Mouse (Mus musculus) hindbrain, embryonic 11.5 days (tissue): ENCODE measurements at regions not wholly inside any gene's neighbourhood (a gene's known extent, or its start where the extent isn't known, plus 50 kb on each side); places are given as distances from the start of the nearest gene placed in this dataset.
A peak's percentile ranks its signal among the peaks of the same experiment; 100 is the strongest.

Experiments
- ATAC-seq: fragments of 200-750 bp; cut with Nextera tagmentation; 2 replicates; pipeline ENCODE4 v1.8.0; 2017; ENCODE audit warnings: mild to moderate bottlenecking, moderate TSS enrichment, moderate library complexity; ENCODE audit not compliant: low FRiP score
- DNase-seq: peaks from one replicate; pipeline ENCODE4 v3.0.0-alpha.2; 2015; ENCODE audit warnings: low spot score
- H3K27ac ChIP-seq: fragments of 300-500 bp; sonication (generic); 2 replicates; pipeline ENCODE4 v1.5.1; 2014; ENCODE audit warnings: mild to moderate bottlenecking, low read depth, low read length
- H3K27me3 ChIP-seq: fragments of 300-500 bp; sonication (generic); 2 replicates; pipeline ENCODE4 v1.6.1; 2014; ENCODE audit warnings: mild to moderate bottlenecking, low read length, moderate library complexity, mixed read lengths; ENCODE audit not compliant: control insufficient read depth, insufficient read depth
- H3K36me3 ChIP-seq: fragments of 300-500 bp; sonication (generic); 2 replicates; pipeline ENCODE4 v1.6.1; 2014; ENCODE audit warnings: mild to moderate bottlenecking, low read length, moderate library complexity, mixed read lengths; ENCODE audit not compliant: control insufficient read depth, insufficient read depth
- H3K4me1 ChIP-seq: fragments of 300-500 bp; sonication (generic); replicated peaks from 2 replicates; pipeline ENCODE4 v1.6.1; 2014; ENCODE audit warnings: low read length, mixed read lengths; ENCODE audit not compliant: control insufficient read depth, insufficient read depth
- H3K4me2 ChIP-seq: fragments of 300-500 bp; sonication (generic); replicated peaks from 2 replicates; pipeline ENCODE4 v1.6.1; 2014; ENCODE audit warnings: mild to moderate bottlenecking, low read depth, low read length
- H3K4me3 ChIP-seq: fragments of 300-500 bp; sonication (generic); 2 replicates; pipeline ENCODE4 v1.5.1; 2014; ENCODE audit warnings: low read depth, low read length
- H3K9ac ChIP-seq: fragments of 300-500 bp; sonication (generic); 2 replicates; pipeline ENCODE4 v1.6.1; 2014; ENCODE audit warnings: low read depth, low read length
- H3K9me3 ChIP-seq: fragments of 300-500 bp; sonication (generic); 2 replicates; pipeline ENCODE4 v1.6.1; 2016; ENCODE audit warnings: low read length; ENCODE audit not compliant: control insufficient read depth
- WGBS: fragments of 180-500 bp; shearing (Covaris S2); extraction: QIAGEN DNeasy Blood & Tissue Kit; methylation state at CpG from one replicate; pipeline ENCODE4 v1.1.7; 2014; 5-methylcytosine and 5-hydroxymethylcytosine counted together

DNA sequence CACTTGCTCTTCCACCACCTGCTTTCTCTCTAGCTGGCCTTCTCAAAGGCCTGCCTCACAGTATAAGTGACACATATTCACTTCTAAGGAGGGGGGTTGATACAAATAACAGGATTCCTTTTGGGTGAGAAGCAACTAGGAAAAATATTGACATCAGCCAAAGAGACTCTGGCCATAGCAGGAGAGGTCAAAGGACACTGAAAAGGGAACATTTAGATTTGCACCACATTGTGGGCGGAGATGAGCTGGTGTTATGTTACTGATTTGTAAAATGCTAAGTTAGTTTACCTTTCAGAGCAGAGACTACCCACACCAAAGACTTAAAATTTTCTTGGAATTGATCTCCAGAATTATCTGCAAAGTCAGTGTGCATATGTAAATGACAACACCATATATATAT lies 147.5 kb downstream of the Foxa2 start:
- no peak overlapping the region for H3K27ac ChIP-seq
- no peak overlapping the region for H3K4me3 ChIP-seq
- H3K4me1 ChIP-seq = no peaks in the 10 kb centered on the region
- H3K36me3 ChIP-seq = no peaks in the 10 kb centered on the region
- no peak overlapping the region for H3K4me2 ChIP-seq
- ATAC-seq = no peak
- no peaks in the 10 kb centered on the region for H3K9me3 ChIP-seq
- WGBS = 87% methylated on average over 1 of the region's 1 CpGs
- no peak for DNase-seq
- H3K27me3 ChIP-seq = peaks cover 60% of the 10 kb centered on the region
- H3K9ac ChIP-seq = no peak overlapping the region

DNA sequence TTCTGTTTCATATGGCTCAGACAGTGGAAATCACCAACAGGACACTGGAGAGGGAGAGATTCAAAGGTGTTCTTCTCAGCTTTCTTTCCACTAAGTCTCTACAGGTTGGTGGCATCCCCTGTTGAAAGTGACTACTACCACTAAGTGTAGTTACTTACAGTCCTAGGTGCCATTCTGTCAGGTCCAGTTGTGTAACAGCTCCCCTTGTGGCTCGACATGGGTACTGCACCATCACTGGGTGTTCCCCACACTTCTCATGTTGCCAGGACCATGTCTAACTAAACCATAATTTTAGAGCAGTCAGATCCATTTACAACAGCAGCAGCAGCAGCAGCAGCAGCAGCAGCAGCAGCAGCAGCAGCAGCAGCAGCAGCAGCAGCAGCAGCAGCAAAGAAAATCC lies 151.1 kb downstream of the Foxa2 start:
- Histone ChIP-seq H3K27ac (no peak overlapping the region), H3K27me3 (peaks cover 34% of the 10 kb centered on the region), H3K9me3 (no peaks in the 10 kb centered on the region), H3K4me3 (no peak overlapping the region), H3K4me2 (no peak overlapping the region), H3K9ac (no peak overlapping the region), H3K4me1 (no peaks in the 10 kb centered on the region), H3K36me3 (no peaks in the 10 kb centered on the region)
- 0% methylated on average over 1 of the region's 1 CpGs for WGBS
- peak; percentile 49; the same call in 1 of the 2 replicates for ATAC-seq
- peak; percentile 72 for DNase-seq

DNA sequence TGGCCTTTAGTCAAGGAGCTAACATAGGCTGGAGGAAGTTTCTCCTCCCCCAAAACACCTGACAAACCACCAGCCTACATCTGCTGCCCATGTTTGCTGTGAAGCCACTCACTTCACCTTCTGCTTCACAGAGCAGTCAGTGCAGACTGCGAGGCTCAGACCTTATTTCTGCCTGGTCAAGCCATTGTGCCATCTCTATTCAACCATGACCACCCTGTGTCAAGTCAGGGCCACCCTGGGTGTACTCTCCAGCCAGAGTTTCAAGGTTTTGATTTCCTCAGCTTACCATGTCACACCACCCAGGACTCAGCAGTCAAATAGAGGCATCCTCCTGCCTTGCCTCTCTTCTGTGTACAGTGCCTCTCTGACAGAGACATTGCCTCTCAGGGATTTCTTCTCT lies 152.6 kb downstream of the Foxa2 start:
- no peak overlapping the region for H3K4me3 ChIP-seq
- no peaks in the 10 kb centered on the region for H3K4me1 ChIP-seq
- no peaks in the 10 kb centered on the region for H3K36me3 ChIP-seq
- no peak overlapping the region for H3K4me2 ChIP-seq
- WGBS = 54% methylated on average over 1 of the region's 1 CpGs
- no peak overlapping the region for H3K27ac ChIP-seq
- no peaks in the 10 kb centered on the region for H3K9me3 ChIP-seq
- H3K27me3 ChIP-seq = peaks cover 25% of the 10 kb centered on the region
- H3K9ac ChIP-seq = no peak overlapping the region
- DNase-seq = no peak
- ATAC-seq = no peak

DNA sequence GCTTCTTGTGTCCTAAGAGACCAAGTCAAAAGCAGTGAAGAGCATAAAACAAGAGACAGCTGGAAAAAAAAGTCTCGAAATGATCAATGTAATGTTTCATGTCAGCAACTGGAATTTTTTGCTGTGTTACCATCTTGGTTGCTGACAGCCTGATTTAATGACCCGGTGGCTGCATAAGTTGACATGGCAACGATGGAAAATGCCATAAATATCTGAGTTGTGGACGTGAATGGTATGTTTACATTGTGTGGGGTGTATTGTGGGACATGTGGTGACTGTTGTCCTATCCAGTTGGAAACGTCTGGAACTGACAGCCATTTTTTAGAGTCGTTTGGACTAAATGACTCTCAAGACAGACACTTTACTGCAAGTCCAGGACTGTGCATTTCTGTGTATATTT lies 160.6 kb downstream of the Foxa2 start:
- Histone ChIP-seq H3K4me1 (no peaks in the 10 kb centered on the region), H3K36me3 (no peaks in the 10 kb centered on the region), H3K9me3 (no peaks in the 10 kb centered on the region), H3K9ac (no peak overlapping the region), H3K27me3 (peaks cover 2% of the 10 kb centered on the region; the same call in 1 of the 2 replicates), H3K4me3 (no peak overlapping the region), H3K4me2 (no peak overlapping the region), H3K27ac (no peak overlapping the region)
- ATAC-seq (no peak), DNase-seq (no peak)
- 56% methylated on average over 6 of the region's 6 CpGs for WGBS

DNA sequence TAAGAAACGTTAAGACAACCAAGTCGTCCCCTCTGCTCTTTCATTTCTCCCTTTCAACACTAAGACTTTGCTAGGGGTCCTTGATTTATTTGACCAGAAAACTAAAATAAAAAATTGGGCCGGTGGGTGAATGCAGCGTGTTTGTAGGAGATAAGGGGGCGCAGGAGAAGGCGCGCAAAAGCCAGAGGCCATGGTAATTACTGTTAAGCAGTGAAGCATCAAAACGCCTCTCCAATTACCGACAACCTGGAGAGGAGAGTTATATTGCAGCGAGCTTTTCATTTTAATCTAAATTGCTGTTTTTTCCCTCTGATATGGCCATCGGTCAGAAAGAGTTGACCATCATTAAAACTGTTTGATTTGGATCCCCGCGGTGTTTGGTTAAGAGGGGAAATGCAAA lies 168.9 kb downstream of the Foxa2 start:
- Histone ChIP-seq H3K4me2 (peak overlapping the region; percentile 8), H3K4me1 (0 out of 2 replicates have a peak, but pooled peaks cover 2% of the 10 kb centered on the region), H3K9ac (no peak overlapping the region), H3K4me3 (no peak overlapping the region), H3K36me3 (no peaks in the 10 kb centered on the region), H3K9me3 (no peaks in the 10 kb centered on the region), H3K27me3 (peaks cover 37% of the 10 kb centered on the region), H3K27ac (no peak overlapping the region)
- ATAC-seq (no peak), DNase-seq (peak; percentile 18)
- WGBS = 24% methylated on average over 13 of the region's 13 CpGs

DNA sequence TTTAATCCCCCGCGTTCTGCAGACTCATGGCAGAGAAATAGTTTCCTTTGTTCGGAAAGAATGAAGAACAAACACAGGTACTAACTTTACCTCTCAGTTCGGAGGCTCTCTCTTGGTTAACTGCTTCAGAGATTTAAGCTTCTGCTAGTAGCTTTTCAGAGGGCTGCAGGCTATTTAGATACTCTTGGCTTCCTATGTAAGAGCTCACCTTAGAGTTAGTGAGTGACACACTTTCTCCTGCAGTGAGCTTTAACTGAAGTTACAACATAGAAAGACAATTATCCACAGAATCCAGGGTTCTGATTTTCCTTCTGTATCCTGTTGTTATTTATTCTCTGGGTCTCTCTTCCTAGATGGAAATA lies 169.2 kb downstream of the Foxa2 start:
- Histone ChIP-seq H3K27me3 (peaks cover 37% of the 10 kb centered on the region), H3K4me2 (peak overlapping the region; percentile 45), H3K9me3 (no peaks in the 10 kb centered on the region), H3K4me1 (0 out of 2 replicates have a peak, but pooled peaks cover 2% of the 10 kb centered on the region), H3K36me3 (no peaks in the 10 kb centered on the region), H3K9ac (no peak overlapping the region), H3K27ac (no peak overlapping the region), H3K4me3 (peak overlapping the region; percentile 20; the same call in 1 of the 2 replicates)
- DNase-seq (no peak), ATAC-seq (no peak)
- 10% methylated on average over 4 of the region's 4 CpGs for WGBS

DNA sequence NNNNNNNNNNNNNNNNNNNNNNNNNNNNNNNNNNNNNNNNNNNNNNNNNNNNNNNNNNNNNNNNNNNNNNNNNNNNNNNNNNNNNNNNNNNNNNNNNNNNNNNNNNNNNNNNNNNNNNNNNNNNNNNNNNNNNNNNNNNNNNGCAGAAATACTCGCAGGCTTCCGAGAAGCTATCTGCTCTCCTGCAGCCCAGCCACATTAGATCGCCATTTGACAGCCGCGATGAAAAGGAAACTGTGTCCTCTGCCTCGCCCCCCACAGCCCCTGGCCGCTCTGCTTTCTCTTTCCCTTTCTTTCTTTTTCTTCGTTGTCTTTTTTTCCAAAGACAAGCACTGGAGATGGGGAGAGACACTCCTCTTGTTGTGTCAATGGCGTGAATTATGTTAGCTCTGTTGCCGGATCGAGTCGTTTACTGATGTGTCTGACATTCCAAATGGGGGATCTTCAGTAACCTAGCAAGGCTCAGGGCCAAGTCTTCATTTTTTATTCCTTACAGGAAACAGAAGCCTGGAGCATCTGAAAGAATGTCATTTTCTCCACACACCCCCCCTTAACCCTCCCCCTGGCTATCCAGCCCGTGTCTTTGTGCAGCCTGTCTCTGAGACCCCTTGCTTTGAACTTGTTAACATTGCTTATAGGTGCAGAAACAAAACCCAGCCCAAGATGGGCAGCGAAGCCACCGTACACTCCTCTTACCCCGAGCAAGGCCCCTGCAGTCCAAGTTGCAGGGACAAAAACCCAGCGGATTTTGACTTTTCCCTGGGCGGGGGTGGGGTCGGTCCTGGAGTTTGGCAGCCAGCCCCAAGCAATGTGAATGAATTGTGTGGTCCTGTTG lies 169.8 kb downstream of the Foxa2 start:
- 5% methylated on average over 19 of the region's 19 CpGs for WGBS
- Histone ChIP-seq H3K9me3 (no peaks in the 10 kb centered on the region), H3K4me1 (0 out of 2 replicates have a peak, but pooled peaks cover 2% of the 10 kb centered on the region), H3K9ac (no peak overlapping the region), H3K4me2 (peak overlapping the region; percentile 45), H3K27me3 (peaks cover 37% of the 10 kb centered on the region), H3K36me3 (no peaks in the 10 kb centered on the region), H3K4me3 (peak overlapping the region; percentile 20), H3K27ac (no peak overlapping the region)
- ATAC-seq (peak; percentile 74), DNase-seq (peak; percentile 48)

DNA sequence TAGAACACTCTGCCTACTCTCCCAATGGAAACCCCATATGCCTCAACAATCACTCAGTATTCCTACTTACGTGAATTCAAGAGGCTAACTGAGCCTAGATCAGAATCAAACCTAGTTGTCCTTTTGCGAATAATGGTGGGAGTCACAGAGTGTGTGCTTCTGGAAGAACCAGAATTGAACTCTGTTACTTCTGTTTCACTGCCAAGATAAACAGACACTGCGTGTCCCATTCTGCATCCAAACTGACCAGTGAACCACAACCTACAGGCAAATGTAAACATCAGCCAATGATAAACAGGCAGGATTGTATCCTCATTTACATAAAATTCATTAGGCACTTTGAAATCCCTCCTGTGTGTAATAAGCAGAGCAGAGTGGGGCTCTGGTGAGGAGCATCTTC lies 173.8 kb downstream of the Foxa2 start:
- Histone ChIP-seq H3K27me3 (peaks cover 16% of the 10 kb centered on the region), H3K36me3 (no peaks in the 10 kb centered on the region), H3K9ac (no peak overlapping the region), H3K9me3 (no peaks in the 10 kb centered on the region), H3K4me2 (no peak overlapping the region), H3K27ac (no peak overlapping the region), H3K4me1 (0 out of 2 replicates have a peak, but pooled peaks cover 2% of the 10 kb centered on the region), H3K4me3 (no peak overlapping the region)
- DNase-seq (no peak), ATAC-seq (no peak)
- 89% methylated on average over 3 of the region's 3 CpGs for WGBS

DNA sequence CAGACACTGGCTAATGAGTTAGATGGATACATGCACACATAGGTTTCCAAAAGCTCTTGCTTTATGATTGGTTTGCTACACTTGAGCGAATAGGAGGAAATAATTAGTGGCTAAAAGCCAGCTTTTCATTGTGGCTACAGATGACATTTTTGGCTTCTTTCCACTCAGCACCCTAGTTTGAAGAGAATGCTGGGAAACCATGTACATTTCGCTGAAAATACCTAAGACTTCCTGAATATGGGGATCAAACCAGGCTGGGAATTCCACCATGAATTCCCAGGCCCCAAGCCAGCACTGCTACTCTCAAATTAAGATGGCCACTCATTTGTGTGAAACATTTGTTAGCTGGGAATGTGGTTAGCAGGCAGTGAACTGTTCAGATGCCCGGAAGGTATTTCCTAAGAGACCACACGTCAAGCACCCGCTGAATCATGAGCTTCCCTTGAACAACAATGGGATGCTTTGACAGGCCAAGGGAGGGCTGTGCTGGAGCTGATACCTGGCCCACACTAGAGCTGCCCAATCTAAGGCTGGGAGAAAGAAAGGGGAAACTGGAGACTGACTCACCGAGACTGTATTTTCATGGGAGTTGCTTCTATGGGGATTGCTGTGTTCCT lies 195.5 kb downstream of the Foxa2 start:
- H3K9ac ChIP-seq = no peak overlapping the region
- 81% methylated on average over 6 of the region's 6 CpGs for WGBS

More for the DNA sequence above, 195.5 kb downstream of the Foxa2 start:
- Histone ChIP-seq H3K27me3 (no peaks in the 10 kb centered on the region), H3K4me3 (no peak overlapping the region), H3K9me3 (no peaks in the 10 kb centered on the region), H3K4me1 (no peaks in the 10 kb centered on the region), H3K4me2 (no peak overlapping the region), H3K36me3 (no peaks in the 10 kb centered on the region), H3K27ac (no peak overlapping the region)
- DNase-seq (no peak), ATAC-seq (no peak)
